Mouse (Mus musculus) large intestine, adult 2 months (tissue): ENCODE measurements at regions not wholly inside any gene's neighbourhood (a gene's known extent, or its start where the extent isn't known, plus 50 kb on each side); places are given as distances from the start of the nearest gene placed in this dataset.

ENCODE experiments used
- DNase-seq: peaks from one replicate; pipeline ENCODE4 v3.0.0-alpha.2; 2012; ENCODE audit warnings: low read depth, low spot score
- WGBS: fragments of 180-500 bp; shearing (Covaris S2); methylation state at CpG from one replicate; pipeline ENCODE4 v1.1.7; 2018; 5-methylcytosine and 5-hydroxymethylcytosine counted together

GRCm38 (mm10) chr2:169383701-169384100 is 203.8 kb downstream of the Gm11011 start:
- WGBS = 87% methylated on average over 3 of the region's 3 CpGs
- no peak for DNase-seq

- DNase-seq = no peak
- WGBS = 75% methylated on average over 7 of the region's 7 CpGs
These were observed 214.5 kb downstream of the Gm11011 start for GRCm38 (mm10) chr2:169373069-169373468.

GRCm38 (mm10) chr2:169365046-169365445 is 222.5 kb downstream of the Gm11011 start:
- no peak for DNase-seq
- 71% methylated on average over 4 of the region's 4 CpGs for WGBS

- DNase-seq = no peak
- WGBS = 16% methylated on average over 15 of the region's 15 CpGs
These were observed 227.3 kb downstream of the Gm11011 start for GRCm38 (mm10) chr2:169360272-169360671.

- WGBS = 74% methylated on average over 10 of the region's 10 CpGs
- no peak for DNase-seq
These were observed 230.1 kb downstream of the Gm11011 start for GRCm38 (mm10) chr2:169357400-169357799.

GRCm38 (mm10) chr2:169351547-169351946 is 236.0 kb downstream of the Gm11011 start:
- DNase-seq = no peak
- 62% methylated on average over 7 of the region's 7 CpGs for WGBS

- 73% methylated on average over 10 of the region's 10 CpGs for WGBS
These were observed 241.4 kb downstream of the Gm11011 start for GRCm38 (mm10) chr2:169346107-169346506.

GRCm38 (mm10) chr2:169319521-169319920 is 268.0 kb downstream of the Gm11011 start:
- DNase-seq = no peak
- WGBS = 78% methylated on average over 5 of the region's 5 CpGs

More at GRCm38 (mm10) chr2:169346107-169346506, 241.4 kb downstream of the Gm11011 start:
- no peak for DNase-seq

GRCm38 (mm10) chr2:169314396-169314930 is 273.1 kb downstream of the Gm11011 start:
- 49% methylated on average over 2 of the region's 2 CpGs for WGBS
- DNase-seq = no peak

GRCm38 (mm10) chr2:169311821-169312220 is 275.7 kb downstream of the Gm11011 start:
- WGBS = 69% methylated on average over 12 of the region's 12 CpGs
- DNase-seq = no peak

- no peak for DNase-seq
- WGBS = 61% methylated on average over 4 of the region's 4 CpGs
These were observed 276.2 kb downstream of the Gm11011 start for GRCm38 (mm10) chr2:169311356-169311755.

GRCm38 (mm10) chr2:169304360-169304759 is 283.2 kb downstream of the Gm11011 start:
- no peak for DNase-seq
- 79% methylated on average over 3 of the region's 3 CpGs for WGBS

- WGBS = 87% methylated on average over 4 of the region's 4 CpGs
- no peak for DNase-seq
These were observed 286.6 kb downstream of the Gm11011 start for GRCm38 (mm10) chr2:169300966-169301365.

GRCm38 (mm10) chr2:169300411-169300810 is 287.1 kb downstream of the Gm11011 start:
- WGBS = 86% methylated on average over 8 of the region's 8 CpGs
- DNase-seq = no peak

GRCm38 (mm10) chr2:169297841-169298627 is 289.5 kb downstream of the Gm11011 start:
- no peak for DNase-seq
- 33% methylated on average over 21 of the region's 21 CpGs for WGBS

GRCm38 (mm10) chr2:169297226-169297625 is 290.3 kb downstream of the Gm11011 start:
- WGBS = 66% methylated on average over 4 of the region's 4 CpGs
- DNase-seq = no peak

GRCm38 (mm10) chr2:169293351-169293750 is 294.2 kb downstream of the Gm11011 start:
- WGBS = 61% methylated on average over 3 of the region's 3 CpGs
- DNase-seq = no peak

GRCm38 (mm10) chr2:169288891-169289605 is 298.5 kb downstream of the Gm11011 start:
- 86% methylated on average over 12 of the region's 12 CpGs for WGBS

GRCm38 (mm10) chr2:169286701-169287100 is 300.8 kb downstream of the Gm11011 start:
- 76% methylated on average over 7 of the region's 7 CpGs for WGBS
- DNase-seq = no peak

More at GRCm38 (mm10) chr2:169288891-169289605, 298.5 kb downstream of the Gm11011 start:
- DNase-seq = no peak

GRCm38 (mm10) chr2:169282508-169283117 is 304.9 kb downstream of the Gm11011 start:
- DNase-seq = no peak
- WGBS = 85% methylated on average over 13 of the region's 13 CpGs
